Mouse (Mus musculus): Measurements from ENCODE around the gene Smarca4.

The Smarca4 gene

GRCm38 (mm10) chr9:21747238-21747774 lies 131.3 kb downstream of the Smarca4 start:
- no peak for ATAC-seq (ENCODE audit: insufficient number of reproducible peaks, low FRiP score, low TSS enrichment)

GRCm38 (mm10) chr9:21748033-21748432 lies 132.1 kb downstream of the Smarca4 start:
- ATAC-seq (ENCODE audit: insufficient number of reproducible peaks, low FRiP score, low TSS enrichment): peak; percentile 89

DNA sequence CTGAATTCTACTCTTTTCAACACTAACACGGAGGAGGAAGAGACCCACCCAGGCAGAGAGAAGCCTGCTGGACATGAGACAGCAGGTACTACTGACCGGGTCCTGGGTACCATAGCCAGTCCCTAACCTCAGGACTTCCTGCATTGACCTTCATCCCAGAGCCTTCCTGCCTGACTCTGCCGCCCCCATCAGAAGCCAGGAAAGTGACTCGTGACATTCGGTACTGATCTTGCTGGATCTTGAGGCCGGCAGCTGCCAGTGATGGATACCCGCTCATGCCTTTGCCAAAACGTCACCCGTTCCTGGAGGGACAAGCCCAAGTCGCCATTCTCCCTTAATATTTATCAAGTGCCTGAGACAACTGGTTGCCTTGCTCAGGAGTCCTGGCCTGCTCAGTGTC lies 132.5 kb downstream of the Smarca4 start:
- 0 out of 2 replicates have a peak, but pooled peaks have one; percentile 3 for ATAC-seq (ENCODE audit: insufficient number of reproducible peaks, low FRiP score, low TSS enrichment)

- no peak for ATAC-seq (ENCODE audit: insufficient number of reproducible peaks, low FRiP score, low TSS enrichment)
Measured at GRCm38 (mm10) chr9:21749382-21750118, 133.6 kb downstream of the Smarca4 start.

DNA sequence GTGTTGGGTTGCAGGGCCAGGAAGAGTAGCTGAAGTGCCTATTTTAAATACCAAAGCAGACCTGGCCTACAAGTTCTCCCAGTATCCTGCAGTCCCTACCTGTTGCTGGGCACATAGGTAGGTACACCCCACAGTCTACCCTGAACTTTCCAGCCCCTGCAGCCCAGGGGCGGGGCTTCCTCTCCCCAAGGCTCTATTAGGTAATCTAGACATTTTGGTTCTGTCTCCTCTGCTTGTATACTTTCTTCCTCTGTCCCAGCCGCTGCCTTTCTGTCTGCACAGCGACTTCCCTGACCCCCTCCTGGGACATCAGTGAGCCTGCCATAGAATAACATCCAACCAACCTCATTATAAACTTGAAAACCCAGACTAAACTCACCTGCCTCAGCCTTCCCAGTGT lies 134.4 kb downstream of the Smarca4 start:
- no peak for ATAC-seq (ENCODE audit: insufficient number of reproducible peaks, low FRiP score, low TSS enrichment)

DNA sequence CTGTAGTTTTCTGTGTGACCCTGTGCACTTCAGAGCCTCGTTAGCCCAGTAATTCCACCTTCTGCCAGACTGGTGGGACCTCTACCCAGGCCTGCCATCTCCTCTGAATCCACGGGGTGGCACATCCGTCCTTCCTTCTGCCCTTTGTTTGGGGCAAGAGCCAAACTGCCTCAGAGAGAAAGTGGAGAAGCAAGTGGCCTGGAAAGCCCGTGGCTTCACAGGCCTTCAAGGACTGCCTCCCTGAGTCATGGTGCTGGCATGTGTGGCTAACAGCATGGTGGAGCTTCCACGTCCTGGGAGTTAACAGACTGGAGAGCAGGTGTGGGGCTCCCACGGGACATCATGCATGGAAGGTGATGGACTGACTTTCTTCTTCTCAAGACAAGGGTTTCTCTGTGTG lies 135.4 kb downstream of the Smarca4 start:
- no peak for ATAC-seq (ENCODE audit: insufficient number of reproducible peaks, low FRiP score, low TSS enrichment)

DNA sequence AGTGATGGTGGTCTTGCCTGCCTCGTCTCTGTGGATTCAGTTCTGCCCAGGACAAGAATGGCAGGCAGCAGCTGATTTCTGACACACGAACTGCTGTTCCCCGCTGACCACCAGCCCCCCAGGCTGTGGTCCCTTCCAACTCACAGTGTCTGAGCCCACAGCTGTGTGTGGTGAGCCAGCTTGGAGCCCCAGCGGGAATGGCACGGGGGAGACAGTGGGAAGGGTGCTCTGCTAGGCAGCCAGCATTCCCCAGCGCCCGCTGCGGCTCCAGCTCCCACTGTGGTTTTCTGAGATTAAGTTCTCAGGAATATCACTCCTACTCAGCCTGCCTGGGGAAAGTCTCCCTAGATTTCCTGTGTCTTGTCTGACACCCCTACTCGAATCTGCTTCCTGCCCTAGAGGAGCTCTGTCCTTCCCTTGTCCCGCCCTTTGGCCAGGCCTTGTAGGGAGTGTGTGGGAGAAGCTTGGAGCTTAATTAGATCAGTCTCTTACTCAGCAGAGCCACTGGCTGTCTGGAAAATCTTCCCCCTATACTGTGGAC lies 136.4 kb downstream of the Smarca4 start:
- no peak for ATAC-seq (ENCODE audit: insufficient number of reproducible peaks, low FRiP score, low TSS enrichment)
